Mouse (Mus musculus) cerebellum, adult 11-12 months (tissue): ENCODE results near the gene Atp4a.
"Not testable (repeated sequence)": the region's sequence is repeated elsewhere in the genome, so short reads cannot be mapped to it uniquely, and the experiment has no call there.

ENCODE experiments used
- DNase-seq: peaks from one replicate; pipeline ENCODE4 v3.0.0; 2022

The Atp4a gene

GRCm38 (mm10) chr7:30730064-30730722, 18.2 kb downstream of the Atp4a start:
- DNase-seq: peak; percentile 45

GRCm38 (mm10) chr7:30736211-30736610, 24.2 kb downstream of the Atp4a start:
- DNase-seq: no peak

- DNase-seq: not testable (repeated sequence)
Observed at GRCm38 (mm10) chr7:30742570-30742969, 30.6 kb downstream of the Atp4a start.

- DNase-seq: not testable (repeated sequence)
Observed at GRCm38 (mm10) chr7:30743617-30744016, 31.6 kb downstream of the Atp4a start, which contains the start of gene Gapdhs. Gene Gapdhs, minus strand, starts transcription at chr7:30743681.

GRCm38 (mm10) chr7:30744022-30744598, 32.1 kb downstream of the Atp4a start:
- no peak for DNase-seq

GRCm38 (mm10) chr7:30747525-30748204, 35.7 kb downstream of the Atp4a start:
- DNase-seq: no peak

GRCm38 (mm10) chr7:30749824-30750606, 38.0 kb downstream of the Atp4a start:
- no peak for DNase-seq

GRCm38 (mm10) chr7:30751086-30751669, 39.2 kb downstream of the Atp4a start, which contains the start of gene Sbsn:
Gene Sbsn, plus strand, starts transcription at chr7:30751471.
- DNase-seq: no peak

- no peak for DNase-seq
Observed at GRCm38 (mm10) chr7:30757001-30757400, 45.0 kb downstream of the Atp4a start.

- DNase-seq: no peak
Observed at GRCm38 (mm10) chr7:30758853-30759252, 46.8 kb downstream of the Atp4a start.

GRCm38 (mm10) chr7:30761769-30762352, 49.9 kb downstream of the Atp4a start:
- DNase-seq: no peak

GRCm38 (mm10) chr7:30763456-30763855, 51.4 kb downstream of the Atp4a start, which contains the start of gene Dmkn:
Gene Dmkn, plus strand, starts transcription at chr7:30763756.
- DNase-seq: no peak

- DNase-seq: no peak
Observed at GRCm38 (mm10) chr7:30765173-30765572, 53.2 kb downstream of the Atp4a start.

- DNase-seq: no peak
Observed at GRCm38 (mm10) chr7:30766408-30766807, 54.4 kb downstream of the Atp4a start.

- DNase-seq: no peak
Observed at GRCm38 (mm10) chr7:30769236-30769635, 57.2 kb downstream of the Atp4a start.
